Mouse (Mus musculus) forebrain, embryonic 14.5 days (tissue): Measurements from ENCODE around the gene Zfp952. TPM values are rescaled to one million over a fixed set of nuclear protein-coding genes. Genes with fewer than 3 reads are reported as not detected.
"Not testable (repeated sequence)": the region's sequence is repeated elsewhere in the genome, so short reads cannot be mapped to it uniquely, and the experiment has no call there.

Experiments
- ATAC-seq: fragments of 200-750 bp; cut with Nextera tagmentation; 2 replicates; pipeline ENCODE4 v1.8.0; 2017; ENCODE audit warnings: mild to moderate bottlenecking, moderate library complexity
- DNase-seq: peaks from one replicate; pipeline ENCODE4 v3.0.0-alpha.2; 2015; ENCODE audit warnings: low spot score
- H3K27ac ChIP-seq: fragments of 300-500 bp; sonication (generic); 2 replicates; pipeline ENCODE4 v1.5.1; 2014; ENCODE audit warnings: low read depth, mild to moderate bottlenecking, control low read depth, low read length, moderate library complexity
- H3K27me3 ChIP-seq: fragments of 300-500 bp; sonication (generic); replicated peaks from 2 replicates; pipeline ENCODE4 v1.6.1; 2014; ENCODE audit warnings: low read length, control low read depth, mixed read lengths; ENCODE audit not compliant: control insufficient read depth, insufficient read depth
- H3K36me3 ChIP-seq: fragments of 300-500 bp; sonication (generic); 2 replicates; pipeline ENCODE4 v1.6.1; 2014; ENCODE audit warnings: low read length, control low read depth; ENCODE audit not compliant: control insufficient read depth, insufficient read depth
- H3K4me1 ChIP-seq: fragments of 300-500 bp; sonication (generic); 2 replicates; pipeline ENCODE4 v1.6.1; 2014; ENCODE audit warnings: antibody characterized with exemption, low read length, control low read depth; ENCODE audit not compliant: control insufficient read depth, insufficient read depth
- H3K4me2 ChIP-seq: fragments of 300-500 bp; sonication (generic); 2 replicates; pipeline ENCODE4 v1.6.1; 2014; ENCODE audit warnings: mild to moderate bottlenecking, control low read depth, low read length
- H3K4me3 ChIP-seq: fragments of 300-500 bp; sonication (generic); 2 replicates; pipeline ENCODE4 v1.5.1; 2014; ENCODE audit warnings: low read depth, low read length, control low read depth
- H3K9ac ChIP-seq: fragments of 300-500 bp; sonication (generic); 2 replicates; pipeline ENCODE4 v1.6.1; 2014; ENCODE audit warnings: mild to moderate bottlenecking, low read length, control low read depth, moderate library complexity
- H3K9me3 ChIP-seq: fragments of 300-500 bp; sonication (generic); replicated peaks from 2 replicates; pipeline ENCODE4 v1.6.1; 2016; ENCODE audit warnings: low read length, control low read depth, mixed read lengths; ENCODE audit not compliant: control insufficient read depth
- WGBS: fragments of 180-500 bp; shearing (Covaris S2); extraction: QIAGEN DNeasy Blood & Tissue Kit; methylation state at CpG from one replicate; pipeline ENCODE4 v1.1.7; 2014; 5-methylcytosine and 5-hydroxymethylcytosine counted together
- polyA plus RNA-seq: library from polyadenylated mRNA; unstranded; fragments of >200 nt; fragmentation: Nextera tagmentation; extraction: Ambion mirVana; gene quantifications from 2 replicates; pipeline ENCODE4 v1.2.1, GENCODE M21; 2014

Zfp952 gene
- polyA plus RNA-seq, 1 experiment from 2014 or later: 17.5 TPM

DNA sequence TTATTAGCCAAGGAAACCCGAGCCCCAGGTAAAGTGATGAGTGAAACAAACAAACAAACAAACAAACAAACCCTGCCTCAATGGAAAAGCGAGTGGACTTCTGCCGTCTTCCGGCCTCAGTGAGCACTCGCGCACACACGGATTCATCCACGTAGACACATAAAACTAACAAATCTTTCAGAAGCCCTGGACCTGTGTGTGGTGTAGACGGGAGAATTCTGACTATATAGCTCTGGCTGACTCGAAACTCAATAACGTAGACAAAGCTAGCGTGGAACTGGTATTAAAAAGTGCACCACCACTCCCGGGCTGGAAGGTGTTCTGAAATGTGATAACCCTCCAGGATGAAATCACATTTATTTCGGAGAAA lies 27.7 kb upstream of the Zfp952 start:
- H3K4me3 ChIP-seq: peak overlapping the region; percentile 88
- no peak for DNase-seq
- peak overlapping the region; percentile 67 for H3K9ac ChIP-seq
- no peaks in the 10 kb centered on the region for H3K9me3 ChIP-seq
- under 1% methylated on average over 14 of the region's 14 CpGs for WGBS
- H3K36me3 ChIP-seq: no peaks in the 10 kb centered on the region
- no peaks in the 10 kb centered on the region for H3K27me3 ChIP-seq
- peaks cover 13% of the 10 kb centered on the region for H3K4me1 ChIP-seq
- H3K27ac ChIP-seq: no peak overlapping the region
- H3K4me2 ChIP-seq: peak overlapping the region; percentile 78
- ATAC-seq: peak; percentile 69

DNA sequence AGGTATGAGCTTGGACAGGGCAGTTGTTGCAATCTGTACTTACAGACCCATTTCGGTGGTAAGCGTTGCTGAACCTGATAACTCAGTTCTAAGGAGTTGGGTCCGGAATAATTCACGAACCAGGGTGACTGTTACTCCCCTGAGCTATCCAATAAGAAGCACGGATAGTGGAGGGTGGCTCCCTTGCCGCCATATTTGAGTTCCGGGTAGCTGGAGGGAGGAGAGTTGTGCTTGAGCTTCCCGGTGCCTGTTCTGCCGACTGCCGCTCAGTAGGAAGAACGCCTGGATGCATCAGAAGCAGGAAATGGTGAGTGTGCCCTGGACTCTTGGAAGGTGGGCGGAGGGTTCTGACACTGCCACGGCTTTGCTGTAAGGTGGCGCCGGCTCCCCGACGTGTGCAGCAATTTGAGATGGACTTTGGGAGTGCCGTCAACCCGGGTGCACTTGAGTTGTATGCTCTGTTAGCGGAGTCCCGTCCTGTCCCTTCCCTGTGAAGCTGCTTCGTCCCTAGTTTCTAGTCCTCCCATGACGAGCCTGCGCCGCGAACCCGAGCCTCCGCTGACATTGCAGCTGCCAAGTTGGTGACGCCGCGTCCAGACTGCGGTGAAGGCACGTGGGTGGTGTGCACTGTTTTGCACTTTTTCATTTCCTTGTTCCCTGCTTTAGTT lies 27.2 kb upstream of the Zfp952 start, which contains the start of gene Zfp472:
TSS of gene Zfp472 (plus strand) at position 192 of the 668 bp plus-strand sequence.
- Histone ChIP-seq H3K27ac (peak within 1 kb of the TSS; percentile 61; the same call in 1 of the 2 replicates), H3K9ac (peak within 1 kb of the TSS; percentile 67), H3K4me3 (peak within 1 kb of the TSS; percentile 88), H3K4me2 (peak within 1 kb of the TSS; percentile 78), H3K36me3 (no peaks in the 10 kb centered on the region), H3K27me3 (no peaks in the 10 kb centered on the region), H3K4me1 (peaks cover 13% of the 10 kb centered on the region), H3K9me3 (no peaks in the 10 kb centered on the region)
- peak; percentile 96 for DNase-seq
- ATAC-seq: peak; percentile 100
- WGBS: under 1% methylated on average over 33 of the region's 33 CpGs

DNA sequence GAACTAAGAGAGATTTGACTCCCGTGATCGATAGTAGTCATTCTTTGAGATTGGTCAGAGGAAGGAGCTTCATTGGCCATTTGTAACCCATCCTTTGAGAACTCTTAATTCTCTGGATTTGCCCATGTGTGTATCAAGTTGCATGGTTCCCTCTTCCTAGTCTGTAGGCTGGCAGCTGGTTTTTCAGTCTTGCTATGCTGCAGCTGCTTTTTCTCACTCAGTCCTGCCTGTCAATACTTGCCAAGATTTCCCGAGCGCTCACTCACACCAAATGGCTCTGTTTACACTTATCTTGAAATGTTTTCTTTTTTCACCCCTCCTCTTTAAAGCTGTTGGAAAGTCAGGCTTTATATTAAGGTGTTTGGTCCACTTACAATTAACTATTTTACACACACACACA lies 11.6 kb upstream of the Zfp952 start:
- H3K4me3 ChIP-seq: no peak overlapping the region

DNA sequence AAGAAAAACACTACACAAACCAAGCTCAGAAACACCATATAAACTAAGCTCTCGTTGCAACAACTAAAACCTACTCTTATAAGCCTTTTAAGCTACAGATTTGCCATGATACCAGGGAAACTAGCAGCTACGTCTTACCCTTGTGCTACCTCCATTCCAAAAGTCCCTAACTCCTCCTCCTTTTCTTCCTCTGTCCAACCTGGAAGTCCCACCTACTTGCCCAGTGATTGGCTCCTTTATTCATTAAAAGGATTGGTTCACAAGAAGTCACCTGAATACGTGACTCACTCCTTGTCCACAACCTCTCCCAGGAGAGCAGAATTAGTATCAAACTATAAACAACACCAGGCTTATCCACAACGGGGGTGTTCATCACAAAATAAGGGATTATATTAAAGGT lies 6.6 kb upstream of the Zfp952 start:
- Histone ChIP-seq H3K27me3 (no peaks in the 10 kb centered on the region), H3K4me3 (no peak overlapping the region), H3K27ac (no peak overlapping the region), H3K9me3 (no peaks in the 10 kb centered on the region), H3K4me1 (no peaks in the 10 kb centered on the region), H3K4me2 (no peak overlapping the region), H3K9ac (no peak overlapping the region), H3K36me3 (no peaks in the 10 kb centered on the region)
- 75% methylated on average over 4 of the region's 4 CpGs for WGBS
- DNase-seq: no peak
- ATAC-seq: no peak

More for the DNA sequence above, 11.6 kb upstream of the Zfp952 start:
- no peaks in the 10 kb centered on the region for H3K27me3 ChIP-seq
- H3K27ac ChIP-seq: no peak overlapping the region
- DNase-seq: peak; percentile 9
- no peaks in the 10 kb centered on the region for H3K4me1 ChIP-seq
- WGBS: 92% methylated on average over 4 of the region's 4 CpGs
- no peak for ATAC-seq
- peaks cover 30% of the 10 kb centered on the region for H3K36me3 ChIP-seq
- H3K9ac ChIP-seq: no peak overlapping the region
- no peak overlapping the region for H3K4me2 ChIP-seq
- no peaks in the 10 kb centered on the region for H3K9me3 ChIP-seq

DNA sequence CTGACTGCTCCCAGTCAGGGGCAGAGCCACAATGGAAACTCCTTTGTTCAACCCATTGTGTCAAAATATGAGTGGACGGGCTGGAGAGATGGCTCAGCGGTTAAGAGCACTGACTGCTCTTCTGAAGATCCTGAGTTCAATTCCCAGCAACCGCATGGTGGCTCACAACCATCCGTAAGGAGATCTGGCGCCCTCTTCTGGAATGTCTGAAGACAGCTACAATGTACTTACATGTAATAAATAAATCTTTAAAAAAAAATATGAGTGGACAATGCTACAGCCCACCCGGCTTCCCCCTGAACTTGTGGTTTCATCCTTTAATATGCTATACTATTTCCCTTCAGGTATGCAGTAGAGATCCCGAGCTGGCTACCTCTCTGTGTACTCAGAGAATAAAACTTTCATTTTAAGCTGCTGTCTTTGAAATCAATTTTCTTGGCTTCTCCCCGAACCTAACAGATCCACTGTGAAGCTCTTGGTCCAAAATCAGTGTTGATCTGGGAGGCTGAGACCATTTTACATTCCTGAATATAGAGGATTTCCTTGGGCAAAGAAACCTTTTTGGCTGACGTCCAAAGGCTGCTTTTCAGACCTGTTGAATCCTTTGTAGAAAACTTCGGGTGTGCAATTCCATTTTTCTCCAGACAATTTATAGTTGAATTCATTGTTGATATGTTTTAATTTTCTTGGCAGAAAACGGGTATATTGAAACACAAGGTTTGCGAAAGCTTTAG lies 797 bp upstream of the Zfp952 start:
- no peak overlapping the region for H3K27ac ChIP-seq
- H3K9ac ChIP-seq: peak overlapping the region; percentile 82
- H3K4me1 ChIP-seq: peaks cover 5% of the 10 kb centered on the region
- peak overlapping the region; percentile 76; the same call in 1 of the 2 replicates for H3K4me3 ChIP-seq
- DNase-seq (peak; percentile 42), ATAC-seq (no peak)
- H3K4me2 ChIP-seq: peak overlapping the region; percentile 77
- peaks cover 9% of the 10 kb centered on the region for H3K36me3 ChIP-seq
- no peaks in the 10 kb centered on the region for H3K9me3 ChIP-seq
- no peaks in the 10 kb centered on the region for H3K27me3 ChIP-seq
- 62% methylated on average over 12 of the region's 12 CpGs for WGBS

DNA sequence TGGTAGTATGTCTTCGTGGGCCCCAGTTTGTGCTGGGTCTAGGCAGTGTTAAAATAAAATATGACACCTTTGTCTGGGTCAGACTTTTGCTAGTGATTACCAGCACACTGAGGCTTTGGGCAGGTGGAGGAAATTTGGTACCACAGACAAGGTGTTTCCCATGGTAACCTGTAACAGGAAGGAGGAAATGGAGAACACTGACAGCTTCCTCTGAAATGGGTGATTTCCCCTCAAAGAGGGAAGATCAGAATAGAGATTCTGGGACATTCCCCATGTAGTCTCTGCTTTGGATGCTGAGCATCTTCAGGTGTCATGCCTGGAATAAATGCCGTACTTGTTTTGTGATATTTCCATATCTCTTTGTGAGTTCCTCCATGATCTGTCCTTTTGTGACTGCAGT lies 5.6 kb downstream of the Zfp952 start:
- no peak overlapping the region for H3K4me2 ChIP-seq
- H3K27ac ChIP-seq: no peak overlapping the region
- no peaks in the 10 kb centered on the region for H3K27me3 ChIP-seq
- no peak for ATAC-seq
- H3K4me3 ChIP-seq: no peak overlapping the region
- H3K4me1 ChIP-seq: peaks cover 5% of the 10 kb centered on the region
- H3K36me3 ChIP-seq: peaks cover 29% of the 10 kb centered on the region
- peaks cover 11% of the 10 kb centered on the region; the same call in 1 of the 2 replicates for H3K9me3 ChIP-seq
- DNase-seq: no peak
- no peak overlapping the region for H3K9ac ChIP-seq
- 93% methylated on average over 2 of the region's 2 CpGs for WGBS

DNA sequence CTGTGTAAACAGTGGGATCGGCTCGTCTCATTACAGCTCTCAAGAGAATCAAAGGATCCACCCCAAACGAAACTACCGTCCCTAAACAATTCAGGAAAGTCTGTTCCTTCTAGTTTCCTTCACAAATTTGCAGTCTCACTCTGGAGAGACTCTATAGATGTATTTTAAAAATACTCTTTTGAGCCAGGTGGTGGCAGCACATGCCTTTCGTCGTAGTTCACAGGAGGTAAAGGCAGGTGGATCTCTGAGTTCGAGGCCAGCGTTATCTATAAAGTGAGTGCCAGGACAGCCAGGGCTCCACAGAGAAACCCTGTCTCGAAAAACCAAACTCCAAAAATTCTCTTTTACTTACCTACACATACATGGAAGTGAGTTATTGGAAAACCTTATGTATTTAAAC lies 15.4 kb downstream of the Zfp952 start:
- Histone ChIP-seq H3K4me3 (no peak overlapping the region), H3K36me3 (peaks cover 18% of the 10 kb centered on the region), H3K4me1 (no peaks in the 10 kb centered on the region), H3K9ac (no peak overlapping the region), H3K27ac (no peak overlapping the region), H3K9me3 (0 out of 2 replicates have a peak, but pooled peaks cover 5% of the 10 kb centered on the region), H3K4me2 (no peak overlapping the region), H3K27me3 (no peaks in the 10 kb centered on the region)
- ATAC-seq (no peak), DNase-seq (no peak)
- WGBS: 59% methylated on average over 9 of the region's 9 CpGs

DNA sequence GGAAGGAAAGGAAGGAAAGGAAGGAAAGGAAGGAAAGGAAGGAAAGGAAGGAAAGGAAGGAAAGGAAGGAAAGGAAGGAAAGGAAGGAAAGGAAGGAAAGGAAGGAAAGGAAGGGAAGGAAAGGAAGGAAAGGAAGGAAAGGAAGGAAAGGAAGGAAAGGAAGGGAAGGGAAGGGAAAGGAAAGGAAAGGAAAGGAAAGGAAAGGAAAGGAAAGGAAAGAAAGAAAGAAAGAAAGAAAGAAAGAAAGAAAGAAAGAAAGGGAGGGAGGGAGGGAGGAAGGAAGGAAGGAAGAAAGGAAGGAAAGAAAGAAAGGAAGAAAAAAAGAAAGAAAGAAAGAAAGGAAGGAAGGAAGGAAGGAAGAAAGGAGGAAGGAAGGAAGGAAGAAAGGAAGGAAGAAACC lies 27.5 kb downstream of the Zfp952 start:
- not testable (repeated sequence) for DNase-seq, H3K4me1 ChIP-seq, H3K27ac ChIP-seq, H3K9ac ChIP-seq, ATAC-seq, H3K27me3 ChIP-seq, H3K4me2 ChIP-seq, H3K4me3 ChIP-seq
- H3K9me3 ChIP-seq: peaks cover 55% of the 10 kb centered on the region
- peaks cover 55% of the 10 kb centered on the region for H3K36me3 ChIP-seq

DNA sequence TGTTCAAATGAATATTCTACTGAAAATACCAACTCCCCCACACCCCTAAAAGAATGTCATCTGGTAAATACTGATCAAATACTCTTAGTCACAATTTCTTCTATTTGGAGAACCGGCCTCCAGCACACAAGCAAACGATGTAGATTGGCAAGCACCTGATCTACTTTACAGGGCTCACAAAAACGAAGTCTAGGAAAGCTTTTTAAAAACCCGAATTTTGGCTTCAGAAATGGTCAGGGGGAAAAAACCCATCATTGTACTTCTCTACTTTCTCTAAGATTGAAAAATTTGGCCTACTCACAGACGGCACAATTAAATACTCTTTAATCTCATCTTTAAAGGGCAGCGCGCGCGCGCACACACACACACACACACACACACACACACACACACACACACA lies 39.4 kb downstream of the Zfp952 start:
- peak overlapping the region; percentile 84 for H3K4me3 ChIP-seq
- DNase-seq: peak; percentile 7
- WGBS: 6% methylated on average over 10 of the region's 10 CpGs
- peak overlapping the region; percentile 53 for H3K4me2 ChIP-seq
- H3K27ac ChIP-seq: peak overlapping the region; percentile 85; the same call in 1 of the 2 replicates
- peaks cover 3% of the 10 kb centered on the region; the same call in 1 of the 2 replicates for H3K4me1 ChIP-seq
- peak overlapping the region; percentile 93 for H3K9ac ChIP-seq
- peaks cover 8% of the 10 kb centered on the region for H3K9me3 ChIP-seq
- no peaks in the 10 kb centered on the region for H3K36me3 ChIP-seq
- H3K27me3 ChIP-seq: no peaks in the 10 kb centered on the region
- no peak for ATAC-seq
